In genomic region chr6:48601271-48602079, GRCm38 (mm10) we compare ENCODE assay signal across 8 mouse cellular contexts. TPM values are rescaled to one million over a fixed set of nuclear protein-coding genes. Genes with fewer than 3 reads are reported as not detected.
DNase-seq lines count a peak whose midpoint lies in the region; ATAC-seq and TF ChIP-seq lines count a peak whose summit lies in the region.

Gene Zfp775, plus strand, starts transcription at chr6:48602063.

- H3K9me3 ChIP-seq in forebrain, embryonic 11.5 days (ENCODE audit: control insufficient read depth, low read length): peaks cover 8% of the 10 kb centered on the region
- H3K9me3 ChIP-seq in heart, embryonic 16.5 days (replicated peaks; ENCODE audit: control insufficient read depth, low read length): peaks cover 14% of the 10 kb centered on the region
- no peaks in the 10 kb centered on the region; the same call in 1 of the 2 replicates for H3K9me3 ChIP-seq in liver, embryonic 14.5 days (ENCODE audit: control insufficient read depth, low read length)
- H3K9me3 ChIP-seq in stomach, embryonic 15.5 days: no peaks in the 10 kb centered on the region; the same call in 1 of the 2 replicates

- no peak for TF ChIP-seq EP300 in liver, embryonic 14.5 days (IDR thresholded peaks at IDR 0.05; ENCODE audit: low read depth)

- 5% methylated on average over 42 of the region's 42 CpGs for WGBS in forebrain, embryonic 11.5 days
- 5% methylated on average over 42 of the region's 42 CpGs for WGBS in heart, embryonic 16.5 days
- 5% methylated on average over 42 of the region's 42 CpGs for WGBS in liver, embryonic 14.5 days (ENCODE audit: insufficient replicate concordance)
- 4% methylated on average over 42 of the region's 42 CpGs for WGBS in stomach, embryonic 15.5 days

- H3K4me1 ChIP-seq in forebrain, embryonic 11.5 days (replicated peaks; ENCODE audit: control insufficient read depth, insufficient read depth, low read length): peaks cover 6% of the 10 kb centered on the region
- peaks cover 10% of the 10 kb centered on the region for H3K4me1 ChIP-seq in heart, embryonic 16.5 days (ENCODE audit: control insufficient read depth, insufficient read depth, low read length)
- H3K4me1 ChIP-seq in liver, embryonic 14.5 days (replicated peaks; ENCODE audit: control insufficient read depth in 2 of 2, insufficient read depth in 2 of 2, low read length in 1 of 2): peaks cover 5 to 8% of the 10 kb centered on the region in 2 experiments
- H3K4me1 ChIP-seq in stomach, embryonic 15.5 days: 0 out of 2 replicates have a peak, but pooled peaks cover 6% of the 10 kb centered on the region

- H3K4me2 ChIP-seq in forebrain, embryonic 11.5 days (ENCODE audit: low read depth, low read length, severe bottlenecking): peak within 1 kb of the TSS; percentile 89
- H3K4me2 ChIP-seq in heart, embryonic 16.5 days (ENCODE audit: low read depth, low read length): peak within 1 kb of the TSS; percentile 89
- peak within 1 kb of the TSS; percentile 96 for H3K4me2 ChIP-seq in liver, embryonic 14.5 days (ENCODE audit: low read depth)
- peak within 1 kb of the TSS; percentile 94 for H3K4me2 ChIP-seq in stomach, embryonic 15.5 days

- H3K27me3 ChIP-seq in forebrain, embryonic 11.5 days (ENCODE audit: control insufficient read depth, insufficient read depth, low read length): no peaks in the 10 kb centered on the region
- no peaks in the 10 kb centered on the region for H3K27me3 ChIP-seq in heart, embryonic 16.5 days (ENCODE audit: control insufficient read depth, insufficient read depth, low read length)
- no peaks in the 10 kb centered on the region for H3K27me3 ChIP-seq in liver, embryonic 14.5 days (ENCODE audit: control insufficient read depth, insufficient read depth, low read length)
- H3K27me3 ChIP-seq in stomach, embryonic 15.5 days (replicated peaks): no peaks in the 10 kb centered on the region

- peak; percentile 18; the same call in 1 of the 2 replicates for TF ChIP-seq CTCF in liver, embryonic 14.5 days (IDR thresholded peaks at IDR 0.05; ENCODE audit: low read depth)

- peak; percentile 100 for ATAC-seq in forebrain, embryonic 11.5 days (replicated peaks; ENCODE audit: low FRiP score)
- ATAC-seq in heart, embryonic 16.5 days (replicated peaks; ENCODE audit: extremely low read depth, insufficient read depth, low FRiP score): peak; percentile 100
- ATAC-seq in liver, embryonic 14.5 days (ENCODE audit: insufficient read depth): peak; percentile 99
- ATAC-seq in stomach, embryonic 15.5 days (ENCODE audit: insufficient read depth, low FRiP score, low read depth): peak; percentile 98

- H3K36me3 ChIP-seq in forebrain, embryonic 11.5 days (ENCODE audit: control insufficient read depth, insufficient read depth, low read length): peaks cover 20% of the 10 kb centered on the region
- H3K36me3 ChIP-seq in heart, embryonic 16.5 days (ENCODE audit: control insufficient read depth, insufficient read depth): peaks cover 35% of the 10 kb centered on the region
- no peaks in the 10 kb centered on the region; the same call in 1 of the 2 replicates for H3K36me3 ChIP-seq in liver, embryonic 14.5 days (replicated peaks; ENCODE audit: control insufficient read depth, insufficient read depth, low read depth)
- peaks cover 41% of the 10 kb centered on the region for H3K36me3 ChIP-seq in stomach, embryonic 15.5 days

- H3K27ac ChIP-seq in forebrain, embryonic 11.5 days (ENCODE audit: low read depth, low read length): peak within 1 kb of the TSS; percentile 64
- peak within 1 kb of the TSS; percentile 89 for H3K27ac ChIP-seq in heart, embryonic 16.5 days (ENCODE audit: low read length)
- H3K27ac ChIP-seq in liver, embryonic 14.5 days: peak within 1 kb of the TSS; percentile 42
- peak within 1 kb of the TSS; percentile 73 for H3K27ac ChIP-seq in stomach, embryonic 15.5 days

- peak; percentile 93 for DNase-seq in CD4-positive, CD25-positive, alpha-beta regulatory T cell, adult 2 months (ENCODE audit: low read depth, low spot score)
- DNase-seq in c-Kit-positive CD71-positive TER-119-negative erythroid progenitor cells, embryonic 14.5 days (ENCODE audit: low read depth): peak; percentile 81
- DNase-seq in forebrain, embryonic 11.5 days (ENCODE audit: low spot score): peak; percentile 98
- DNase-seq in kidney, postnatal 25 days: peak; percentile 98 to 99
- peak; percentile 76 for DNase-seq in liver, embryonic 14.5 days (ENCODE audit: low read depth in 3 of 3, low spot score in 3 of 3)
- DNase-seq in neural tube, embryonic 10.5 days (ENCODE audit: extremely low spot score, low spot score): peak; percentile 94

- H3K9ac ChIP-seq in forebrain, embryonic 11.5 days (ENCODE audit: low read length): peak within 1 kb of the TSS; percentile 93
- H3K9ac ChIP-seq in heart, embryonic 16.5 days (ENCODE audit: low read length): peak within 1 kb of the TSS; percentile 93
- peak within 1 kb of the TSS; percentile 66 for H3K9ac ChIP-seq in liver, embryonic 14.5 days (replicated peaks)
- H3K9ac ChIP-seq in stomach, embryonic 15.5 days: peak within 1 kb of the TSS; percentile 38

- H3K4me3 ChIP-seq in forebrain, embryonic 11.5 days (ENCODE audit: low read depth, low read length): peak within 1 kb of the TSS; percentile 69
- peak within 1 kb of the TSS; percentile 93 for H3K4me3 ChIP-seq in heart, embryonic 16.5 days (ENCODE audit: low read length)
- H3K4me3 ChIP-seq in liver, embryonic 14.5 days (ENCODE audit: insufficient read depth in 1 of 2, low read depth in 2 of 2, low read length in 2 of 2): peak within 1 kb of the TSS; percentile 68 to 75
- H3K4me3 ChIP-seq in stomach, embryonic 15.5 days (replicated peaks): peak within 1 kb of the TSS; percentile 60

RNA-seq across cellular contexts. Expression of gene Zfp775, which starts in this region (rescaled TPM):
- 12.7 and 14.2 TPM in 2 replicates for polyA plus RNA-seq in forebrain, embryonic 11.5 days (2014; fragmentation: Nextera tagmentation; extraction: Ambion mirVana)
- polyA plus RNA-seq in heart, embryonic 16.5 days (2015; fragmentation: Nextera tagmentation; extraction: Ambion mirVana): 6.2 and 8.6 TPM in 2 replicates
- 1.0 TPM in 2 replicates for polyA plus RNA-seq in liver, embryonic 14.5 days (2012; rRNA removed)
- polyA plus RNA-seq in liver, embryonic 14.5 days (2014; fragmentation: Nextera tagmentation; extraction: Ambion mirVana): 1.4 and 1.7 TPM in 2 replicates
- polyA plus RNA-seq in stomach, embryonic 15.5 days (2015; fragmentation: Nextera tagmentation; extraction: Ambion mirVana): 4.9 and 5.4 TPM in 2 replicates

Comparison
In these comparisons a context has a peak if more than half of its experiments do, and no peak if none do; other contexts are left out.
1. Peak in every context shown above with its lines: DNase-seq, ATAC-seq, H3K4me3 ChIP-seq and H3K27ac ChIP-seq.
2. H3K9ac ChIP-seq: peak in every context shown above with its lines; median percentile 93 in forebrain, embryonic 11.5 days; 93 in heart, embryonic 16.5 days; 66 in liver, embryonic 14.5 days; 38 in stomach, embryonic 15.5 days.